Mouse (Mus musculus) adrenal gland, postnatal 10 days (tissue): ENCODE results near the gene Robo1. TPM values are rescaled to one million over a fixed set of nuclear protein-coding genes. Genes with fewer than 3 reads are reported as not detected.

ENCODE experiments used
- DNase-seq: peaks from one replicate; pipeline ENCODE4 v3.0.0; 2021; ENCODE audit warnings: mixed read lengths
- total RNA-seq, 2 experiments: library from RNA; stranded (reverse); gene quantifications; 2 replicates each; pipeline ENCODE4 v1.2.3; 2021

Gene Robo1
- total RNA-seq, 2 experiments from 2014 or later: 67.1 to 70.5 TPM

- no peak for DNase-seq
Observed at GRCm38 (mm10) chr16:72678947-72679558, 370.9 kb downstream of the Robo1 start.

GRCm38 (mm10) chr16:72685604-72686479, 377.7 kb downstream of the Robo1 start:
- DNase-seq: no peak

- peak; percentile 45 for DNase-seq
Observed at GRCm38 (mm10) chr16:72686480-72687053, 378.5 kb downstream of the Robo1 start.

- peak; percentile 62 for DNase-seq
Observed at GRCm38 (mm10) chr16:72687651-72688050, 379.5 kb downstream of the Robo1 start.

GRCm38 (mm10) chr16:72688185-72688681, 380.1 kb downstream of the Robo1 start:
- DNase-seq: peak; percentile 52

- DNase-seq: no peak
Observed at GRCm38 (mm10) chr16:72691909-72692308, 383.8 kb downstream of the Robo1 start.

- no peak for DNase-seq
Observed at GRCm38 (mm10) chr16:72693446-72694274, 385.6 kb downstream of the Robo1 start.

GRCm38 (mm10) chr16:72694787-72695186, 386.7 kb downstream of the Robo1 start:
- DNase-seq: no peak

- no peak for DNase-seq
Observed at GRCm38 (mm10) chr16:72699238-72700006, 391.3 kb downstream of the Robo1 start.

GRCm38 (mm10) chr16:72700297-72700696, 392.2 kb downstream of the Robo1 start:
- no peak for DNase-seq

GRCm38 (mm10) chr16:72703486-72703885, 395.4 kb downstream of the Robo1 start:
- DNase-seq: no peak

- no peak for DNase-seq
Observed at GRCm38 (mm10) chr16:72705851-72706250, 397.7 kb downstream of the Robo1 start.

GRCm38 (mm10) chr16:72708526-72708925, 400.4 kb downstream of the Robo1 start:
- no peak for DNase-seq

GRCm38 (mm10) chr16:72717118-72717802, 409.2 kb downstream of the Robo1 start:
- DNase-seq: no peak

- no peak for DNase-seq
Observed at GRCm38 (mm10) chr16:72719063-72719462, 411.0 kb downstream of the Robo1 start.

GRCm38 (mm10) chr16:72720979-72721378, 412.9 kb downstream of the Robo1 start:
- no peak for DNase-seq

- DNase-seq: no peak
Observed at GRCm38 (mm10) chr16:72721713-72722481, 413.8 kb downstream of the Robo1 start.

GRCm38 (mm10) chr16:72734234-72734633, 426.1 kb downstream of the Robo1 start:
- no peak for DNase-seq

- no peak for DNase-seq
Observed at GRCm38 (mm10) chr16:72735175-72735574, 427.1 kb downstream of the Robo1 start.

- DNase-seq: no peak
Observed at GRCm38 (mm10) chr16:72735588-72735987, 427.5 kb downstream of the Robo1 start.
